Mouse (Mus musculus) thymus, postnatal 14 days (tissue): ENCODE results near the gene Kctd7.
A peak's percentile ranks its signal among the peaks of the same experiment; 100 is the strongest.

Experiments used
- DNase-seq: peaks from one replicate; pipeline ENCODE4 v3.0.0; 2021

Kctd7 gene

DNA sequence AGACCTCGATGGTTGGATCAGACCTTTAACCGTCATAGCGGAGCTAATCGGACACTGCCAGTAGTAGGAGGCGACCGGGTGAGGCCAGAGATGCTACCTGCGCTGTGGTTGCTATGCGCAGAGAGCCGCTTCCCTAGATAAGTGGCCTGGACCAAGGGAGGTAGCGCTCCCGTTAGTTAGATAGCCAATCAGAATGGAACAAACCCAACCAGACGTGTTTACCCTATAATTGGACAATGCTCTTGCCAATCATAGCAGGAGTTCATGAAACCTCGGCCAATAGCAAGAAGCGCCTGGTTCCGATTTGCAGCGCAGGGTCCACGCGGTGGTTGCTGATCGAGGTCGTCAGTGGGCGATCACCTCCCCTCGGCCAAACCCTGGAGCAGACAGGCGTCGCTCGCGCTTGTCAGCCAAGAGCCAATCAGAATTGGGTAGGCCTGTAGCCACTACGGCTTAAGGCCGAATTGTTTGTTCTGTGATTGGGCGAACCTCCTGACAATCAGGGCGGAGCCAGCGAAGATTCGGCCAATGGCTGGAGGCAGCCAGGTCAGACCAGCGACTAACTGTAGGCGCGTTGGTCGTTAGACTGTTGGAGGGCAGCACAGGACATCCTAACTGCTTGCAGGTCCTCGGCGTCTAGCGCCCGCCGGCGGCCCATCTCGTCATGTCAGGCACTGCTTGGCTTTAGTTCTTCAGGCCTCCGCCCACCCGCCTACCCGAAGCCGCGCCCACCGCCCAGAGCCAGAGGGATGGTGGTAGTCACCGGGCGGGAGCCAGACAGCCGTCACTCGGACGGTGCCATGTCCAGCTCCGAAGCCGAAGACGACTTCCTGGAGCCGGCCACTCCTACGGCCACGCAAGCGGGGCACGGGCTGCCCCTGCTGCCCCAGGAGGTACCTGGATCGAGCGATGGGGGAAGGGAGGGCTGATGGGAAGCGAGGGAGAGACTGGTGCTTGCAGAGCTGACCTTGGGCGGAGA, at the start of gene Kctd7:
Gene Kctd7, plus strand, starts transcription at position 528 of the 979 bp plus-strand sequence.
- DNase-seq = peak; percentile 93

DNA sequence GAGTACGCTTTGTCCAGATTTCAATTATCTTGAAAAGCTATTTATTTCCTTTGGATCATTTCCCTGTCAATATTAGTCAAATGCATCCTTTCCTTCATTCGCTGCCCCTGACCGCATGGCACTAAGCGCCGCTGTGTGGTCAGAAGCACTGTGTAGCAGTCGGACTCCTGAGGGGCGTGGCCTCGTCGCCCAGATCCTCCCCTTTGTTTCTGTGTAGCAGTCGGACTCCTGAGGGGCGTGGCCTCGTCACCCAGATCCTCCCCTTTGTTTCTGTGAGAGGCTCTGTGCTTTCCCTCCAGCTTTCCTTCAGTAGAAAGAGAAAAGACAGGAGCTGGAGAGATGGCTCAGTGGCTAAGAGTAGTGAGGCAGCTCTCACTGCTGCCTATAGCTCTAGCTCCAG, 47.9 kb upstream of the Kctd7 start:
- no peak for DNase-seq

DNA sequence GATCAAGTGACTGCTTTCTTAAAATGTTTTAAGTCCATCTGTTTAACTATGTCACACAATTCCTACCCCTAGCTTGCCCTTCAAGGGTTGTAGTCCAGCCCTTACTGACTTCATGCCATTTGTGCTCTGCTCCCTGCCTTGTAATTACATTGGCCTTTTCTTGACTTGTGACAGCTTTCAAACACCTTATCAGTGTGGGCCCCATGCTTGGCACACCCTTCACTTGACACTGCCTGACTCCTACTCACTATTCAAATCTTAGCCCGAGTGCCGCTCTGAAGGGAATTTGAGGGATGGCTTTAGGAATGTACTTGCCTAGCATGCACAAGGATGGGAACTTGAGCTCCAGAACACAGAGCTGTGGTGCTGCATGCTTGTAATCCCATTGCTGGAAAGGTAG, 46.8 kb upstream of the Kctd7 start:
- DNase-seq = no peak

DNA sequence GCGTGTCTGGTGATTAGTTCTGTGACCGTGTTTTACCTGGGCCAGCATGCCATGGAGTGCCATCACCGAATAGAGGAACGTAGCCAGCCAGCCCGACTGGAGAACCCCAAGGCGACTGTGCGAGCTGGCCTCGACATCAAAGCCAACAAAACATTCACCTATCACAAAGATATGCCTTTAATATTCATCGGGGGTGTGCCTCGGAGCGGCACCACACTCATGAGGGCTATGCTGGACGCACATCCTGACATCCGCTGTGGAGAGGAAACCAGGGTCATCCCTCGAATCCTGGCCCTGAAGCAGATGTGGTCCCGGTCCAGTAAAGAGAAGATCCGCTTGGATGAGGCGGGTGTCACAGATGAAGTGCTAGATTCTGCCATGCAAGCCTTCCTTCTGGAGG, 42.9 kb upstream of the Kctd7 start:
- DNase-seq = no peak

DNA sequence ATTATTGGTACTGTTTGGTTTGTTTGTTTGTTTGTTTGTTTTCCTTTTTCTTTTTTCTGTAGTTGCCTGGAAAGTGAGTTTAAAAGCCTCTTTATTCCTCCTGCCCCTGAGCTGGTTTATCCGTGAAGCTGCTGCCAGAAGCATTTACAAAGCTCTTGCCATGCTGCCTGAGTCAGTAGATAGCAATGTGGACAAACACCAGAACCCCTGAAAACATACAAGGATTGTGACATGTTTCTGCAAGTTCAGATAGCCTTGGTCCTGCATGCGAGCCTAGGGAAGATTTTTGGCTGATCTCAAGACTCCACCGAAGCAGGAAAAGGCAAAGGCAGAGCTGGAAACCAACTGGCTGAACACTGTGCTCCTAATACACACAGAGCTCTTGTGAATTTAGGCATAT, 35.3 kb upstream of the Kctd7 start:
- DNase-seq = no peak

DNA sequence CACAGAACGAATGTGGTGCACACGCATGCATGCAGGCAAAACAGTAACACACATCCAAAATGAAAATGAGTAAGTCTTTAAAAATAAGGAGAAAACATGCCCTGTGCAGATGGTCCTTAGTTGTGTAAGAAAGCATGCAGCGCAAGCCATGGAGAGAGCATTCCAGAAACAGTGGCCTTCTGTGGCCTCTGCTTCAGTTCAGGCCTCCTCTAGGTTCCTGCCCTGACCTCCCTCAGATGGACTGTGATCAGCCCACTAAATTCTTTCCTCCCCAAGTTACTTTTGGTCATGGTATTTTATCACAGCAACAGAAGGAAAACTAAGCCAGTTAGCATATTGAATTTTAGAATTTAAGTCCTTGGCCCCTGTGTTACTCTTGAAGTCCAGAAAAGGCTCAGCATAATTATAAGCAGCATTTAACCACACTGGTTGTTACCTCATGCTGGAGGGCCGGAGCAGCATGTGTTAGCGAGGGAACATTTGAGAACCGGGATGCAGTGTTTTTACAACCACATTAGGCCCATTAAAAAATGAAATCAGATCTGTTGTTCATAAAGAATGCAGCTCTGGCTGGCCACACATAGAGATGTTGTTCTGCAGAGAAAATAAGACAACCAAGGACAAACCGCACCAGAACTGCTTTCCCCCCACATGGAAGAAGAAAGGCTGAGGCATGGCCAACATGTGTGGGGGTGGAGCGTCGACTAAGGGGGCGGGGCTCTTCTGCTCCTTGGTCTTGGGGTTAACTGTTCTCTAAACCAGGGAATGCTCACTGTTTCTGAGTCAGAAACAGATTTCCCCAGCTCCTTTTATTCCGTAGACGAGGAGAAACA, 33.8 kb upstream of the Kctd7 start:
- DNase-seq = no peak

DNA sequence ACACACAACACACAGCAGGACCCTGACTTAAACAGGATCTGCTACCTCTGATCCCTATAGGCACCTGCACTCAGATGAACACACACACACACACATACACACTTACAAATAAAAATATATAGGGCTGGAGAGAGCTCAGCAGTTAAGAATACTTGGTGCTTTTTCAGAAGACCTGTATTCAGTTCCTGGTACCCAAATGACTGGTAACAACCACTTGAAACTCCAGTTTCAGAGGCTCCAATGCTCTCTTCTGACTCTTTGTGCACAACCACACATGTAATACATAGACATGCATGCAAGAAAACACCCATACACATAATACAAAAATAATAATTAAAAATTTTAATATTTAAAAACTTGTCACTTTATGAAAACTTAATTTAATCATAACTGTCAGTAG, 32.0 kb upstream of the Kctd7 start:
- DNase-seq = no peak

DNA sequence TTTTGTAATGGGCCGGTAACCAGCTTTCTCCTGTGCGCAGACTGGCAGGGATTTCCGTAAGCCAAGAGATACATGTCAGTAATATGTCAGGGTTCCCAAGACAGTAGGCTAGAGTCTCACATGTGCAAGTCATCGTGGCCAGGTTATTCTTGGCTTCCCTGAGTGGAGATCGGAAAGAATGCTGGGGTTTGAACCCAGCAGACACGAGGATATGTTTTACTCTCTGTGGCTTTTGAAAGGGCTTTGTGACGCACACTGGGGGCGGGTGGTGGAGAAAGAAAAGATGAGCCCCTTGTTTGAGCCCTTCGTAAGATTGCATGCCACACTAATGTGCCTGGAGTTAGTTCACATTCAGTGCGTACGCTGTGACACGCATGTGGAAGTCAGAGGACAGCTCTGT, 28.5 kb upstream of the Kctd7 start:
- DNase-seq = no peak

DNA sequence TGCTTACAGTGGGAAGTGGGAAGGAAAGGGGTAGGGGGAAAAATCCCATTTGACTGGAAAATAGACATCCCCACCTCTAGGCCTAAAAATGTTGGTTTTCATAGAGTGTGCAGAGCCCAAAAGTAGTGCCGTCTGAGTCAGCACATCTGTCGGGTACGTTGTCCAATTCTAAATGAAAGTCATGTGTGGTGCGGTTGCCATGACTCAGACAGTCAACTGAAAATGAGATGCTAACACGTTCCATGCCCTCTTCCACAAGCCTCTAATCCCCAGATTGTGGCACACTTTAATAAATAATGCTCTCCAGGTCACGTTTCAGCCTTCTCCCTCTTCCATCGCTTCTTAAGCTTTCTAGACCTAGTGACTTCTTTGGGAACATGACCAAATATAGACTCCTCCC, 27.8 kb upstream of the Kctd7 start:
- DNase-seq = no peak

DNA sequence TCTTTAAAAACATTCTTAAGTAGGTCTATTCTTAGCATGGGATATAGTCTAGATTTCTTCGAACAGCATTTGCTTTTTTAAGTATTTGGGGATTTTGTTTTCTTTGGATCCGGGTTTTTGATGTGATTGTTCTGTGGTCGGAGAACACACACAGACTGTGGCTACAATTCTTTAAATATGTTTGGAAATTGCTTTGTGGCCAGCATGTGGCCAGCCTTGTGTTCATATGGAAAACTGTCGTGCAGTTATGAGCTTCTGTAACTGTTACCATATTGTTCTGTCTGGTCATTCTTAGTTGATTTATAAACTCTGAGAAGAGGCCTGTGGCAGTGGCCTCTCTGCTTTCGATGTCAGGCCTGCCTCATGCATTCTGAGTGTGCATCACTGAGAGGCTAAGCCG, 26.7 kb upstream of the Kctd7 start:
- no peak for DNase-seq

DNA sequence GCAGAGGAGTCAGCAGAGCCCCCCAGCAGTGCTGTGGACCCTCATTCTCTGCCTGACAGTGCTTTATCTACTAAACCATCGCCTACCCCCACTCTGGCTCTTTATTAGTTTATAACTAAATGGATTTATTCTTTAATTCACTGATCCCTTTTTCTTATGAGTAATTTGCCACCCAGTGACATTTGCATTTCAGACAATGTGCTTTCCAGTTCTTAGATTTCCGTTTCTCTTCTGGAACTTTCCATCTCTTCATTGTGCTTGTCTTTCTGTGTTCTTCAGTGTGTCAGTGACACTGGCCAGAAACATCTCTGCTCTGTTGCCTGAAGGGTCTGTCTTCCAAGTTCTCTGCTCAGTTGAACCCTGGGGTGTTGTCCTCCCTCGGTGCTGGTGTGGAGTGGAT, 25.4 kb upstream of the Kctd7 start:
- no peak for DNase-seq

DNA sequence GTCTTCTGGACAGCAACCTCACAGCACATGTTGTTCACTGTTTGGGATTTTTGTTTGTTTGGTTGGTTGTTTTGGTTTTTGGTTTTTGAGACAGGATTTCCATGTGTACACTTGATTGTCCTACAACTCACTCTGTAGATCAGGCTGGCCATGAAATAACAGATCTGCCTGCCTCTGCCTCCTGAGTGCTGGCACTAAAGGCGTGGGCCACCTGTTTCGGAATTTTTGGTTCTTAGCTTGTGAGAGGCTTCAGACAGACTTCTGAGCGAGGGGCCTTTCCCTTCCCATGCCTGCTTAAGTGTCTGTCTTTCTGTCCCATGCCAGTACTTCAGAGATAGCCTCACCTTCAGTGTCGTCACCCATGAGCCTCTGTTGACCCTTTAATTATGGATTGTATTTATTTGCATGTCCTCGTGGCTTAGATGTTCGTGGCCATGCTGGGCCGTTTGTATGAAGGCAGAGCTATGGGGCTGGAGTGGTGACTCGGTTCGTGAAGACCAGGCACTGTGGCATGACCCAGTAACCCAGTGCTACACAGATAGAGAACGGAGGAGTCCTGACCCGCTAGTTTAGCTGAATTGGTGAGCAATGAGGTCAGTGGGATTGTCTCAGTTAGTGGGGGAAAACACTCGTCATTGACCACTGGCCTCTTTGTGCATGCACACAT, 24.5 kb upstream of the Kctd7 start:
- DNase-seq = no peak

DNA sequence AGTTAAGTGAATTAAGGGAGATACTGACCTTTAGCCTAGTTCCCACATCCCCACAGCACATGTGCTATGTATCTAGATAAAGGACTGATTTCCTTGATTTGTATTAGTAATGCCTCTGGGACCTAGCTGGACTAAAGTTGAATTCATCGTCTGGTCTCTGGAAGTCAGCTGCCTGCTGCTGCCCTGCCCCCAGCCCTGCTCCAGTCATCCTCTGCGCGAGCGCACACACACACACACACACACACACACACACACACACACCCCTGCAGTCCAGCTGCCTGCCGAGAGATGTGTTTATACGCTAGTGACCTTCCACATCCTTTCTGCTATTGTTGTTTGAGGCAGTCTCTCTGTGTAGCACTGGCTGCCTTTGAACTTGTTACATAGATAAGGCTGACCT, 23.8 kb upstream of the Kctd7 start:
- no peak for DNase-seq

DNA sequence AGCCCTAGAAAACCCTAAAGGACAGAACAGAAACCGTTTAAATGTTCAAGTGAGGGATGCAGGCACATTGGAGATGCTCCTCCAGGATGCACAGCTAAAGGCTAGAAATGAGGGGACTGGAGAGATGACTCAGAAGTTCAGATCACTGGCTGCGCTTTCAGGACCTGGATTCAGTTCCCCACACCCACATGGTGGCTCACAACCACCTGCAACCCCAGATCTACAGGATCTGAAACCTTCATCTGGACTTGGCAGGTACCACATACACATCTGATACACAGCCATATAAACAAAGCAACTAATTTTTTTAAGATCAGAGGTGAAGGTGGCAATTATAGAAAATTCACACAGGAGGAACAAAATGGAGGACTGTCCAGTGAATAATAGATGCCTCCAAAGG, 22.3 kb upstream of the Kctd7 start:
- no peak for DNase-seq

DNA sequence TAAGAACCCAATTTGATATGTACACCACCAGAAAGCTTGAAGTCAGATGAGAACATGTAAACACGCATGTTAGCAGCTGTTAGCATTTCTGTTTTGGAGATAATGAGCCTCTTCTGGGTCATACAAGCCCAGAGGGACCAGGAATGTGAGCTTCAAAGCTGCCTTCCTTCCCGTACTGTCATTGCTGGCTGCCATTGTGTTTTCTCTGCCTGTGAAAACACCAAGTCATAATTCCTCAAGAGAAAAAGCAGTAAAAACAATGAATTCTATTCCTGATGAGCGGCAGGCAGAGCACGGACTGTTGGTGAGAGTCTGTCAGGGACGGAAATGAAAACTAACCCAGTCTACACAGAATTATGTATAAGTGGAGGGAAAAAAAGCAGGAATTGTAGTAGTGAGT, 20.4 kb upstream of the Kctd7 start:
- no peak for DNase-seq

DNA sequence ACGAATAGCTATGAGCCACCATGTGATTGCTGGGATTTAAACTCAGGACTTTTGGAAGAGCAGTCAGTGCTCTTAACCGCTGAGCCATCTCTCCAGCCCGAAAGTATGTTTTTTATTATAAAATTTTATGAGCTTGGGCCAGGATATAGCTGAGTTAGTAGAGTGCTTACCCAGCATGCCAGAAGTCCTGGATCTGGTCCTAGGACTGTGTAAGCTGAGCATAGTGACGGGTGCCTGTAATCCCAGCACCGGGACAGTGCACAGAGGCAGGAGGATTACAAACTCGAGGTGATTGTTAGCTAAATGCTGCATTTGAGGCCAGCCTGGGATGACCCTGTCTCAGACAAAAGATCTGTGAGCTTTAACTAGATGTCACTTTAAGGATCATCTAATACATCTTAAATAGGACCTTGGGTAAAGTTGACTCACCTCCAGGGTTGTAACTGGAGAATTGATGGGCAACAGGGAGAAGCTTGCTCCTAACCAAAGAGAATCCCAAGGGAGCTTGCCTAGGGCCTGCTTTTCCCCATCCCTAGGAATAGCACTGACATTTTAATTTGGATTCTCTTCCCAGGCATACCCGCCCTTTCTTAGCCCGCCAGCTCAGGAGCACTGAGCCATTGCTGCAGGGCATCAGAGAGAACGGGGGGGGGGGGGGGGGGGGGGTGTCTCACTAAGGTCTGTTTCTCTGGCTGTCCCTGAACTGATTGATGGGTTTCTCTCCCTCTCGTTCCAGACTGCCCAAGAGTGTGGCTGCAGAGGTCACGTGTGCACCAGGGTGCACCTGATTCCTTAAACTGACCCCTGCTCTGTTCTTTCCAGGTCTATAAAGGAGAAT, 15.8 kb upstream of the Kctd7 start:
- no peak for DNase-seq

DNA sequence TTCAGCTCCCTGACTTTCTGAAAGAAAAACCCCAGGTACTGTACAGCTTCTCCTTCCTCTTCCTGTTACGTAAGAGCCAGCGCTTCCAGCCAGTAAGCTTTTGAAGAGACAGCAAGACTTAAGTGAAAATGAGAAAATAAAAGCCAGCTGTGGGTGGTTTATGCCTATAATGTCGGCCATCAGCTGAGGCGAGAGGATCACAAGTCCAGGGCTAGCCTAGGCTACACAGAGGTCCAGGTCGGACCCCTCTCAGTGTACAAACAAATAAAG, 15.2 kb upstream of the Kctd7 start:
- no peak for DNase-seq

DNA sequence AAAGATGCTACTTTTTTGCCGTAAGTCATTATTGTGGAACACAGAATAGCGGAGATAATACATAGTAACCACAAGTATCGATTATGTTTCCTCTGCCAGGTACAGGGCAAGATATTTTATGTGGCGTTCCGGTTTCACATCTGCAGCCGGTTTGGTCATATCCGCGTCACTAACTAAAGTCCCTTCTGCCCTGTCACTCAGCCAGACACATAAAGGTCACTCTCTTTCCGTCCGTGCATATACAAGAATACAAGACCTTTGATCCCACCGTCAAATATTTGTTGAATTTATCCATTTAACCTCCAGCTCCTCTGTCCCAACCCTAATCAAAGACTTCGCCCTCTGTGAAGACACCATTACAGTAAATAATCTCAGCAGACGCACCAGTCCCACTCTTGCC, 8.1 kb upstream of the Kctd7 start:
- no peak for DNase-seq

DNA sequence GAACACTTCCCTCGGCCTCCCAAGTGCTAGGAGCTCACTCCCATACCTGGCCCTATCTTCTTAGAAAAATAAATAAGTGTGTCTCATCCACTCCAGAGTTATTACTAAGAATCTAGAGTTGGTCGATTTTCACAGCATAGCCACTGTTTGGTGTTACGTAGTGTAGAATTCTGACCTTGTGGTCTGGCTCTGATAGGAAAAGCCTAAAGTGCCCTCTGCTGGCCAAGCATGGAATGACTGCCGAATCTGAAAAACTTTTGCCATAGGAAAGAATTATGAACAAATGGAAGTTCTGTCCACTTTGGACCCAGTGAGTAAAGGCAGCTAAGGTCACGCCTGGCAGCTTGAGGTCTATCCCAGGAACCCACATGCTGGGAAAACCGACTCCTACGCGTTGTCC, 5.3 kb upstream of the Kctd7 start:
- peak; percentile 69 for DNase-seq

DNA sequence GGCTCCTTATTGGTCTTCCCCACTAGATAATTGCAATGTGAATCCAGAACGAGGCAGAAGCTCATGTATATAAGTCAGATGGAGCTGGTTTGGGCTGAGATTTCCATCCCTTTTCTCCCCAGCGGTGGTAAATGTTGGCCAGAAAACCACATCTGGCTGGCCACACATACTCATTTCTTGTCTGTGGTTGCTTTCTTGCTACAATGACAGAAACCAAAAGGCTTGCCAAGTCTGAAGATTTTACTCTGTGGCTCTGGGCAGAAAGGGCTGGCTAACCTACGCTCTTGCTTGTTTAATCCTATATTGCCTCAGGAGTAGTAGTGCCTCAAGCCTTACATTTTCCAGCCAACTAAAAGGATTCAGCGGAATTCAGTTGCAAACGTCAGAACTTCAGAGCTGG, 3.5 kb upstream of the Kctd7 start:
- DNase-seq = no peak

DNA sequence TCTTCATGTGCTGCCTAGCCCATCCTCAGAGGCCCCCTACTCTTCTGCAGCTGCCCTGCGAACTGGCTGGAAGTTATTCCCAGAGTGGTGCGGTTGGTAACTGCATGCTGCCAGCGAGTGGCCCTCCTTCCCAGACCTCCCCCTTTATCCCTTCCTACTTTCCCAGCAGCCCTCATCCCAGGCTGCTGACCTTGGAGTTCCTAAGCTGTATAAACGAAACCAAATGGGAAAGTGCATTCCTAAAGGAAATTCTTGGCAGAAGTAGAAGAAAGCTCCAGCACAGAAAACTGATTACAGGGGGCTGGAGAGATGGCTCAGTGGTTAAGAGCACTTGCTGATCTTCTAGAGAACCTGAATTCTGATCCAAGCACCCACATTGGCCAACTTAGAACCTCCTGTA, 2.6 kb upstream of the Kctd7 start:
- no peak for DNase-seq

DNA sequence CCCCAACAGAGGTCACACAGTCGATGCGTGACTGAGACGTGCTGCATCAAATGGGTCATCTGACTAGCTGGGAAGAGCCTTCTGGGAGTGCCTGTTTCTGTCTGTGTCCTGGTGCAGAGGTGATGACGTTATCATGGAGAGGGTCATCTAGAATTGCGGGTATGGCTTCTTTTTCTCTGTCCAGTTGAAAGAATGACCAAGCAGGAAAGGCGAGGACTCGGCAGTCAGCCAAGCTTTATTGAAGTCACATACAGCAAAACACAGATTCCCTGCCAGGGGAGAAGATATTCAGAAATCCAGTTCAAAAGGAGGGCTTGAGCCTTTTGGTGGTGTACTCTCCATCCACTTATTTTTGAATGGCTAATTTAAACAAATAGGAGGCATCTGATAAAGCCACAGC, 1.6 kb upstream of the Kctd7 start:
- DNase-seq = no peak

DNA sequence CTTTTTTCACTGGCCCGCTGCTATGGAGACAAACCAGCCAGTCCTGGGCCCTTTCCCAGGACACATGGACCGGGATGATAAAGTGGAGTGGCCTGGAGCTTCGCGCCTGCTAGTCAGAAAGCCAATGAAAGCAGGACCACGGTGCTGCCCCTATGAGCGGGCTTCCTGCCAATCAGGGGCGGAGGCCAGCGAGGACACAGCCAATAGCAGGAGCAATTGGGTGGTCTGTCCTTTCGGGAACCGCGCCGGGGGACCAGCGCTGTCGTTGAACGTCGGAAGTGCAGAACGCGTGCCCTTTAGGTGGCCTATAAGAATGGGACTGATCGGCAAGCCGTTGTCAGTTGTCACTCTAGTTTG, 706 bp upstream of the Kctd7 start:
- DNase-seq = peak; percentile 56
